Mouse (Mus musculus) frontal cortex, postnatal 14 days (tissue): ENCODE measurements around the gene Spo11.

Source experiments
- DNase-seq, 2 experiments: peaks; one replicate each; pipeline ENCODE4 v3.0.0; 2022; ENCODE audit warnings: low spot score in 2 of 2

Spo11 gene

DNA sequence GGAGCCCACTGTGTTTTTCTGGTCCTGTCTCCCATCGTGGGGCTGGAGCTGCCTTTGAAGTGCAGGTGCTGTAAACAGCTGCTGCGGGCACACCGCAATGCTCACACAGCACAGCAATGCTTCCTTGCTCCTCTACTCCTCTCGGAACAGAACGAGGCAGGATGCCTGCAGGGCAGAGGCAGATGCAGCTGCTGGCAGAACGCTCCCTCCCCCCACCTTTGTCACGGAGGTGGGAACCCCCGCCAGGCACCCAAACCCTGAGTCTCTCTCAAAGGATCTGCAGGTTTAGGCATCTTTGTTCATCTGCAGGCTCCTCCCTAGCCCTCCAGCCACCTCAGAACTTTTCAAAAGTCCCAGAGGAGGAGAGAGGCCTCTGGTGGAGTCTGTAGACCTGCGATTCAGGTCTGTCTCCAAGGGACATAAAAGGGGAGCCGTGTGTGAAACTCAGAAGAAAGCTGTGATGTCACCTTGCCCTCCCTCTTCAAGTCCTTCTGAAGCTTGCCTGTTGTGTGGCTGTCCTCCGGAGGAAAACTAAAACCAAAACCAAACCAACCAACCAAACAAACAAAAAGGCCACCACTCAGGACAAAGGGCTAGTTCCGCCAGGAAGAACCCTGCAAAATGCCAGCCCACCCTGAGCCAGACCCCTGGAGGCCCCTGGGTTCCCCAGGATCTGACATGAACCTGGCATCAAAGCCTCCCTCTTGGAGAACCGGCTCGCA, at the start of gene Spo11:
Gene Spo11, plus strand, starts transcription at position 292 of the 722 bp plus-strand sequence.
- DNase-seq = no peak

- no peak for DNase-seq
Observed at GRCm38 (mm10) chr2:172929905-172930436, 47.5 kb upstream of the Spo11 start.

GRCm38 (mm10) chr2:172931137-172931898, 46.2 kb upstream of the Spo11 start:
- no peak for DNase-seq

- DNase-seq = no peak
Observed at GRCm38 (mm10) chr2:172933631-172934419, 43.7 kb upstream of the Spo11 start.

GRCm38 (mm10) chr2:172934420-172934788, 43.1 kb upstream of the Spo11 start:
- no peak for DNase-seq

- DNase-seq = no peak
Observed at GRCm38 (mm10) chr2:172934891-172935740, 42.4 kb upstream of the Spo11 start.

DNA sequence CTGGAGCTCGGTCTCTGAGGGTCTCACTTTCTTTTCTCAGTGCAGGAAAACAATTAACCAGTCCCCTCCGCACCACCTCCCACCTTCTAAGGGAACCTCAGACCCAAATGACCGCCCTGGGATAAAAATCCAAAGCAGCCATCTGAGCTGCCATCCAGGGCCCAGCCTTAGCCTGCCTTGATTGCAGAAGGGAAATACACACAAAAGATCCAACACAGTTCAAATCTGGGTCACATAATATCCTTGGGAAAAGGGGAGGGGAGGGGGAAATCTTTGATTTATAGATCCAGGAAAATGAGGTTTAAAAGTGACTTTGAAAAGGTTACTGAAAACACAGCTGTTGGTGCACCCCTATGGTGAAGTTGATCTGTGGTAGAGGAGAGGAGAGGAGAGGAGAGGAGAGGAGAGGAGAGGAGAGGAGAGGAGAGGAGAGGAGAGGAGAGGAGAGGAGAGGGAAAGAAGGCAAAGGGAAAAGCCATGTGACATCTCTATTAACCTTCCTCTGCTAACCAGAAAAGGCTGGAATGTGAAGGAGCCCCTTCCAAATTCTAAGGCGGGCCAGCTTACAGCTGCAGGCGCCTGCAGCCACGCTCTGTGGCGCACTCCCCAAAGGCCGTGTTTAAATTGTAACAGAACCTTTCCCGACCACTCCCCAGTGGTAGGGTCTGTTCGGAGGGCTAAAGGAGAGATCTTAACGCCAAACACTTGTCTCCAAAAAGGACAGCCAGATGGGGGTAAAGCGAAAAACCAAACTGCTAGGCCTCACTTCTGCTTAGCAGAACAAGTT, 41.5 kb upstream of the Spo11 start:
- no peak for DNase-seq

GRCm38 (mm10) chr2:172936844-172937243, 40.7 kb upstream of the Spo11 start:
- no peak for DNase-seq

DNA sequence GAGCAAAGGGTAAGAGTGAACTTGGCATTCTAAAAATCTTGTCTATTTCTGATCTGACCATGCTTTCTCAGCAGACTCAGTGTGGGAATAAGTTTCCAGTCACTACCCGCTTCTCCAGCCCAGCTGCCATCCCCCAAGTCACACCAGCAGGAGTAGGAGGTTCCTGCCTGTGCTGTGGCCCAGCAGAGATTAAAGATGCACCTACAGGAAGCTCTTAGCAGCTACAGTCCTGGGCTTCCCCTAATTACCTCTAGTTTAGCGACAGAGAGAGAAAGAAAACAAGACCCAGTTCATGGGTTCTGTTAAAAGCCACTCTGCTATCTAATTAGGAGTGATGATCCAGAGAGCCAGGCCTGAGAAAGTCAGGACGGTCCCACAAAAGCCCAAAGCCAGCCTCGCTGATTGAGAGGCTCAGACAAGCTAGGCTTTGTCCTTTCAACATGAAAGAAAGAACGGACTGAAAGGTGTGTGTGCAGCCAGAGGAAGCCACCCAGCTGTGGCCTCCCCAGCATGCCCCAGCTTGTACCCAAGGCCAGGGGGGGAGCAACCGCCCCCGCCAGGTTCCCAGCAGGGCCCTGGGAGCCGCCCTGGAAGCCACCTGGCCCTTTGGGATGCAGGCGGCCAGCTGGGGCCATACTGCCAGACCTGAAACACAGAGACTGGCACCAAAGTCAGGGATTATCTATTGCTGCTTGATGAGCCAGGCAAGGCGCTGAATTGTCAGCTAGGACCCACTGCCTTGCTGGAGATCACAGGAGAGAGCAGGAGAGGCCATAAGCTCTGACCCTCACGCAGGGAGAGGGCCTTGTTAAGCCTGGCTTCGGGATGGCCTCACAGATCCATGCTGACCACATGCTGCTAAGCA, 39.9 kb upstream of the Spo11 start:
- DNase-seq = no peak

DNA sequence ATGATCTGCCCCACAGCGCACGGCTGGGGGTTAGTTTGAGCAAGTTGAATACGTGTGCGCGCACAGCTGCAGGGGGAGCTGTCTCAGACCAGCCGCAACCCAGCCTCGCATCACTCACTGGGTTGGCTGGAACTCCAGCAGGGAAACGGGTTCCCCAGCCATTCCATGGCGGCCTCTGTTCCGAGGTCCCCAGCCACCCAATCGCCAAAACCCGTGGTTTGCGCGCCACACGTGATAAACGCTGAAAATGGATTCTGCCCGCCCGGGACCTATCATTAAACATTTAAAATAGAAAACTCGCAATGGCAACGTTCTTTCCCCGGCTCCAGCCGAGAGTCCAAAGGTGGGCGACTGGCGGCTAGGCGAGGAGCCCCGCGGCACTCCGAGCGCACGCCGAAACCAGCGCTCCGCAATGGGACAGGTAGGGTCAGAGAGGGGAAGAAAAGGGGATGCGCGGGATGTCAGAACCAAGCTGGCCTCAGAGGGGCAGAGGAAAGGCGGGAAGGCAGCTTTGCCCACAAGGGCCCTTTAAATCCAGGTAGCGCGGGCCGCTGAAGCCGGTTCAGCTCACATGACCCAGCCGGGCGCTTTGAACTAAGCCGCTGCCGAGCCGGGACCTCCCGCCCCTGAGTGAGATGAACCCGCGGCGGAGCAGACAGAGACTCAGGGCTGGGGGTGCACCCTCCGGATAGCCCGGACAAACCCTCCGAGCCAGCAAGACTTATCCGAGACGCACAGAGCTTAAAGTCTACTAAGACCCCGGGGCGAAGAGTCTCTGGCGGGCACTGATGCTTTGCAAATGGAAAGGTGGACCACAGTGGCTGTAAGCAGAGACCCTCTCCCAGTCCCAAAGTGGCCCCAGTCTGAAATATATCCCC, 38.5 kb upstream of the Spo11 start:
- DNase-seq = no peak

DNA sequence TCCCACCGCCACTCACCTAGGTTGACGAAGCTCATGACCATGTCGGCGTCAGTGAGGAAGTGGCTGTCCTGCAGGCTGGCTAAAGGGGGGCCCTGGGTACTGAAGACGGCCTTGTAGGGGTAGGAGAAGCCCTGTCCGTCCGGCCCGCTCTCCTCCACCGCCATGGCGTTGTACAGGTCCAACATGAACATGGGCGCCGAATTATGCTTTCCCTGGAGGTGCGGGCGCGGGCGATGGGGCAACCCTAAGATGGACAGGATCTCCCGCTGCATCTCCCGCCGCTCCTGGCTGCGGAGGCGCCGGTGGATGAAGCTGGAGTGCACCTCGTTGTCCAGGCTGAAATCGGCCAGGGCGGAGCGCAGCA, 37.9 kb upstream of the Spo11 start:
- no peak for DNase-seq

GRCm38 (mm10) chr2:172940003-172940798, 37.3 kb upstream of the Spo11 start, which contains the start of gene Bmp7:
Bmp7 (minus strand) TSS chr2:172940321.
- peak in 1 of 2 experiments; percentile 38 for DNase-seq

DNA sequence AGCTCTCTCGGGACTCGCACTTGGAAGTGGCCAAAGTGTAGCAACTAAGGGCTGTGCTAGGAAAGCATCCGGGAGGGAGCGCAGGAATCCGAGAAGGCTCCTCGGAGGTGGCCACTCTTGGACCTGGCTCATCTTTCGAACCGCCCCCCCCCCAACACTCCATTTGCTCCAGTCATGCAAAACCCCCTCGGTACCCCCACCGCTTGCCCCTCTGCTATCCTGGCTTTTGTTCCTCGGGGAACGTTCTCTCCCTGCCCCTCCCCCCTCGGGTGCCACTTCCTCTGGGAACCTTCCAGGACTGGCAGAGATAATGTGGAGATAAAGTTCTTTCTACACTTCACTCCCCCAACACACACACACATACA, 36.7 kb upstream of the Spo11 start:
- no peak for DNase-seq

DNA sequence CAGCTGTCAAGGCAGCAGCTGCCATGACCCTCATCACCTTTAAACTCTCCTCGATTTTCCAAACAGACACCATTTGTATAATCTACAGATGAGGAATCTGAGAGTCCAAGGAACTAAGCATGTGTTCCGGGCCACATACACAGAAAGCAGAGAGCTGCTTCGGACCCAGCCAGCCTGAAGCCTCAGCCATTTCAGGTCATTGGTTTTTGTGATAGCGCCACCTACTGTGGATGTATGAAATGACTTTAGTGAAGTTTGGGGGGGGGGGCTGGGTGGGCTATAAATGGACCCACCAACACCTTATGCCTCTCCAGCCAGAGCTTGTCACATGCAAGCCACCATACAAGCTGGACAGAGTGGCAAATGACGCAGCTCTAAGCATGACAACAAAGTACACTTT, 28.4 kb upstream of the Spo11 start:
- no peak for DNase-seq

DNA sequence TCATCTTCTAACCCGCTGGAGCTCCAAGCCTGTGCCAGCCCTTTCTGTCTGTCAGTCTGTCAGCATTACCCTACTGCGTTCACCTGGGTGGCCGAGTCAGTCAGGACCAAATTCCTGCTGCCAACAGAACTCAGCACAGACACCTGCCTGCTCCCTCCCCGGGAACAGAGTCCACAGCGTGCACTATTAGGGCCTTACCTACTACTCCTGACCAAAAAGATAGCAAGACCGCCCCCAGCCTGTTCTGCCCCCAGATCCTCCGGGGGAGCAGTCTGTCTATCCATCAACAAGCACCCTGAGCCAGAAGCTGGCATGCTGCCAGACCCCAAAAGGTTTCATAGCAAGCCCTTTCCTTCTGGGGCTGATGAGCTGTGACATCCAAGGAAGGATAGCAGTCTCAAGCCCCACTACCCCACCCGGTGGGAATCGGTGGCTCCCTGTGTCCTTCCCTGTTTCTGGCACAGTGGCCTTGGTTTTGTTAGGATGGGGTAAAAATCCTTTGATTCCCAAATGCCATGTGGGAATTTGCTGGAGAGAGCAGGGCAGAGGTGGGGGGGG, 27.3 kb upstream of the Spo11 start:
- no peak for DNase-seq

GRCm38 (mm10) chr2:172950722-172951121, 26.8 kb upstream of the Spo11 start:
- DNase-seq = no peak

GRCm38 (mm10) chr2:172951976-172952375, 25.5 kb upstream of the Spo11 start:
- DNase-seq = no peak
